Mouse (Mus musculus): ENCODE data around the gene Atg2b. TPM values are rescaled to one million over a fixed set of nuclear protein-coding genes. Genes with fewer than 3 reads are reported as not detected.

Atg2b gene
- polyA plus RNA-seq, 1 experiment from 2014 or later = 26.3 TPM

- Histone ChIP-seq H3K27me3 (replicated peaks; ENCODE audit: control insufficient read depth, insufficient read depth, low read length) (no peaks in the 10 kb centered on the region), H3K4me1 (replicated peaks; ENCODE audit: control insufficient read depth, insufficient read depth, low read length) (no peaks in the 10 kb centered on the region), H3K4me2 (no peak overlapping the region), H3K9ac (ENCODE audit: low read depth, low read length) (no peak overlapping the region), H3K9me3 (ENCODE audit: control insufficient read depth, low read length) (no peaks in the 10 kb centered on the region), H3K4me3 (ENCODE audit: low read depth, low read length) (no peak overlapping the region), H3K27ac (ENCODE audit: low read depth, low read length) (no peak overlapping the region), H3K36me3 (ENCODE audit: control insufficient read depth, insufficient read depth, low read length) (peaks cover 52% of the 10 kb centered on the region)
- 87% methylated on average over 7 of the region's 7 CpGs for WGBS
- DNase-seq (ENCODE audit: low spot score) (no peak), ATAC-seq (replicated peaks; ENCODE audit: low FRiP score) (no peak)
Measured at GRCm38 (mm10) chr12:105655850-105656249, 29.2 kb downstream of the Atg2b start.

- no peaks in the 10 kb centered on the region for H3K4me1 ChIP-seq (replicated peaks; ENCODE audit: control insufficient read depth, insufficient read depth, low read length)
- peaks cover 79% of the 10 kb centered on the region for H3K36me3 ChIP-seq (ENCODE audit: control insufficient read depth, insufficient read depth, low read length)
- no peak overlapping the region for H3K4me3 ChIP-seq (ENCODE audit: low read depth, low read length)
- WGBS = 90% methylated on average over 11 of the region's 11 CpGs
- no peaks in the 10 kb centered on the region for H3K27me3 ChIP-seq (replicated peaks; ENCODE audit: control insufficient read depth, insufficient read depth, low read length)
- no peak overlapping the region for H3K27ac ChIP-seq (ENCODE audit: low read depth, low read length)
- no peak overlapping the region for H3K9ac ChIP-seq (ENCODE audit: low read depth, low read length)
- H3K4me2 ChIP-seq = no peak overlapping the region
- ATAC-seq (replicated peaks; ENCODE audit: low FRiP score) (no peak), DNase-seq (ENCODE audit: low spot score) (no peak)
- H3K9me3 ChIP-seq (ENCODE audit: control insufficient read depth, low read length) = no peaks in the 10 kb centered on the region
Measured at GRCm38 (mm10) chr12:105642770-105643321, 42.2 kb downstream of the Atg2b start.

GRCm38 (mm10) chr12:105637554-105637953, 47.5 kb downstream of the Atg2b start:
- Histone ChIP-seq H3K4me1 (replicated peaks; ENCODE audit: control insufficient read depth, insufficient read depth, low read length) (no peaks in the 10 kb centered on the region), H3K27me3 (replicated peaks; ENCODE audit: control insufficient read depth, insufficient read depth, low read length) (no peaks in the 10 kb centered on the region), H3K4me3 (ENCODE audit: low read depth, low read length) (no peak overlapping the region), H3K36me3 (ENCODE audit: control insufficient read depth, insufficient read depth, low read length) (peaks cover 57% of the 10 kb centered on the region), H3K9ac (ENCODE audit: low read depth, low read length) (no peak overlapping the region), H3K4me2 (no peak overlapping the region), H3K27ac (ENCODE audit: low read depth, low read length) (no peak overlapping the region), H3K9me3 (ENCODE audit: control insufficient read depth, low read length) (no peaks in the 10 kb centered on the region)
- 73% methylated on average over 4 of the region's 4 CpGs for WGBS
- ATAC-seq (replicated peaks; ENCODE audit: low FRiP score) = no peak
- no peak for DNase-seq (ENCODE audit: low spot score)

- H3K4me1 ChIP-seq (replicated peaks; ENCODE audit: control insufficient read depth, insufficient read depth, low read length) = no peaks in the 10 kb centered on the region
- DNase-seq (ENCODE audit: low spot score) (no peak), ATAC-seq (replicated peaks; ENCODE audit: low FRiP score) (no peak)
- peaks cover 53% of the 10 kb centered on the region for H3K36me3 ChIP-seq (ENCODE audit: control insufficient read depth, insufficient read depth, low read length)
- H3K27me3 ChIP-seq (replicated peaks; ENCODE audit: control insufficient read depth, insufficient read depth, low read length) = no peaks in the 10 kb centered on the region
- no peak overlapping the region for H3K27ac ChIP-seq (ENCODE audit: low read depth, low read length)
- H3K9ac ChIP-seq (ENCODE audit: low read depth, low read length) = no peak overlapping the region
- no peaks in the 10 kb centered on the region for H3K9me3 ChIP-seq (ENCODE audit: control insufficient read depth, low read length)
- H3K4me3 ChIP-seq (ENCODE audit: low read depth, low read length) = no peak overlapping the region
- WGBS = 91% methylated on average over 9 of the region's 9 CpGs
- H3K4me2 ChIP-seq = no peak overlapping the region
Measured at GRCm38 (mm10) chr12:105636551-105636950, 48.5 kb downstream of the Atg2b start.

- no peak overlapping the region for H3K4me3 ChIP-seq (ENCODE audit: low read depth, low read length)
- H3K27ac ChIP-seq (ENCODE audit: low read depth, low read length) = no peak overlapping the region
- no peak overlapping the region for H3K9ac ChIP-seq (ENCODE audit: low read depth, low read length)
- H3K4me1 ChIP-seq (replicated peaks; ENCODE audit: control insufficient read depth, insufficient read depth, low read length) = no peaks in the 10 kb centered on the region
- 93% methylated on average over 13 of the region's 13 CpGs for WGBS
- H3K27me3 ChIP-seq (replicated peaks; ENCODE audit: control insufficient read depth, insufficient read depth, low read length) = no peaks in the 10 kb centered on the region
- DNase-seq (ENCODE audit: low spot score) (no peak), ATAC-seq (replicated peaks; ENCODE audit: low FRiP score) (no peak)
- H3K4me2 ChIP-seq = no peak overlapping the region
- no peaks in the 10 kb centered on the region for H3K9me3 ChIP-seq (ENCODE audit: control insufficient read depth, low read length)
- peaks cover 45% of the 10 kb centered on the region for H3K36me3 ChIP-seq (ENCODE audit: control insufficient read depth, insufficient read depth, low read length)
Measured at GRCm38 (mm10) chr12:105634374-105635067, 50.5 kb downstream of the Atg2b start.

- Histone ChIP-seq H3K27ac (ENCODE audit: low read depth, low read length) (no peak overlapping the region), H3K4me1 (replicated peaks; ENCODE audit: control insufficient read depth, insufficient read depth, low read length) (no peaks in the 10 kb centered on the region), H3K4me2 (no peak overlapping the region), H3K9me3 (ENCODE audit: control insufficient read depth, low read length) (no peaks in the 10 kb centered on the region), H3K27me3 (replicated peaks; ENCODE audit: control insufficient read depth, insufficient read depth, low read length) (no peaks in the 10 kb centered on the region), H3K36me3 (ENCODE audit: control insufficient read depth, insufficient read depth, low read length) (peaks cover 48% of the 10 kb centered on the region), H3K4me3 (ENCODE audit: low read depth, low read length) (no peak overlapping the region), H3K9ac (ENCODE audit: low read depth, low read length) (no peak overlapping the region)
- no peak for DNase-seq (ENCODE audit: low spot score)
- ATAC-seq (replicated peaks; ENCODE audit: low FRiP score) = no peak
- WGBS = 71% methylated on average over 7 of the region's 7 CpGs
Measured at GRCm38 (mm10) chr12:105625798-105626197, 59.2 kb downstream of the Atg2b start.

- H3K4me2 ChIP-seq = no peak overlapping the region
- no peaks in the 10 kb centered on the region for H3K4me1 ChIP-seq (replicated peaks; ENCODE audit: control insufficient read depth, insufficient read depth, low read length)
- WGBS = 91% methylated on average over 12 of the region's 12 CpGs
- no peak overlapping the region for H3K4me3 ChIP-seq (ENCODE audit: low read depth, low read length)
- DNase-seq (ENCODE audit: low spot score) (no peak), ATAC-seq (replicated peaks; ENCODE audit: low FRiP score) (no peak)
- no peaks in the 10 kb centered on the region for H3K27me3 ChIP-seq (replicated peaks; ENCODE audit: control insufficient read depth, insufficient read depth, low read length)
- H3K9me3 ChIP-seq (ENCODE audit: control insufficient read depth, low read length) = no peaks in the 10 kb centered on the region
- H3K27ac ChIP-seq (ENCODE audit: low read depth, low read length) = no peak overlapping the region
- H3K9ac ChIP-seq (ENCODE audit: low read depth, low read length) = no peak overlapping the region
- peaks cover 57% of the 10 kb centered on the region for H3K36me3 ChIP-seq (ENCODE audit: control insufficient read depth, insufficient read depth, low read length)
Measured at GRCm38 (mm10) chr12:105622981-105623539, 62.0 kb downstream of the Atg2b start.

- Histone ChIP-seq H3K27me3 (replicated peaks; ENCODE audit: control insufficient read depth, insufficient read depth, low read length) (no peaks in the 10 kb centered on the region), H3K4me2 (no peak overlapping the region), H3K4me1 (replicated peaks; ENCODE audit: control insufficient read depth, insufficient read depth, low read length) (no peaks in the 10 kb centered on the region), H3K27ac (ENCODE audit: low read depth, low read length) (no peak overlapping the region), H3K4me3 (ENCODE audit: low read depth, low read length) (no peak overlapping the region), H3K9me3 (ENCODE audit: control insufficient read depth, low read length) (no peaks in the 10 kb centered on the region), H3K9ac (ENCODE audit: low read depth, low read length) (no peak overlapping the region), H3K36me3 (ENCODE audit: control insufficient read depth, insufficient read depth, low read length) (peaks cover 58% of the 10 kb centered on the region)
- WGBS = 93% methylated on average over 7 of the region's 7 CpGs
- ATAC-seq (replicated peaks; ENCODE audit: low FRiP score) (no peak), DNase-seq (ENCODE audit: low spot score) (no peak)
Measured at GRCm38 (mm10) chr12:105622048-105622447, 63.0 kb downstream of the Atg2b start.

- Histone ChIP-seq H3K27me3 (replicated peaks; ENCODE audit: control insufficient read depth, insufficient read depth, low read length) (no peaks in the 10 kb centered on the region), H3K9me3 (ENCODE audit: control insufficient read depth, low read length) (no peaks in the 10 kb centered on the region), H3K4me3 (ENCODE audit: low read depth, low read length) (no peak overlapping the region), H3K36me3 (ENCODE audit: control insufficient read depth, insufficient read depth, low read length) (peaks cover 26% of the 10 kb centered on the region; the same call in 1 of the 2 replicates), H3K27ac (ENCODE audit: low read depth, low read length) (no peak overlapping the region), H3K4me2 (no peak overlapping the region), H3K9ac (ENCODE audit: low read depth, low read length) (no peak overlapping the region), H3K4me1 (replicated peaks; ENCODE audit: control insufficient read depth, insufficient read depth, low read length) (no peaks in the 10 kb centered on the region)
- 87% methylated on average over 10 of the region's 10 CpGs for WGBS
- DNase-seq (ENCODE audit: low spot score) (no peak), ATAC-seq (replicated peaks; ENCODE audit: low FRiP score) (no peak)
Measured at GRCm38 (mm10) chr12:105613559-105613958, 71.5 kb downstream of the Atg2b start.
